Mouse (Mus musculus) kidney, adult 2 months (tissue): ENCODE measurements around the gene Sar1a.

Experiments
- CTCF ChIP-seq: fragments of 200-500 bp; conservative IDR thresholded peaks from 2 replicates; pipeline ENCODE4 v1.5.1; 2011; ENCODE audit warnings: low read depth, mild to moderate bottlenecking, control low read depth, low read length, moderate library complexity, mixed read lengths; ENCODE audit not compliant: insufficient read depth, insufficient read length
- POLR2A ChIP-seq: fragments of 200-500 bp; IDR thresholded peaks from one replicate; pipeline ENCODE4 v1.6.1; 2011; ENCODE audit warnings: low read depth, low read length, control low read depth

GRCm38 (mm10) chr10:61640363-61640762 lies 39.7 kb upstream of the Sar1a start:
- TF ChIP-seq CTCF (no peak), POLR2A (no peak)
